Mouse (Mus musculus): ENCODE data around the gene Xylt2. TPM values are rescaled to one million over a fixed set of nuclear protein-coding genes. Genes with fewer than 3 reads are reported as not detected.
"Not testable (repeated sequence)": the region's sequence is repeated elsewhere in the genome, so short reads cannot be mapped to it uniquely, and the experiment has no call there.

Xylt2 gene
- polyA plus RNA-seq, 1 experiment from 2014 or later = 24.7 TPM

DNA sequence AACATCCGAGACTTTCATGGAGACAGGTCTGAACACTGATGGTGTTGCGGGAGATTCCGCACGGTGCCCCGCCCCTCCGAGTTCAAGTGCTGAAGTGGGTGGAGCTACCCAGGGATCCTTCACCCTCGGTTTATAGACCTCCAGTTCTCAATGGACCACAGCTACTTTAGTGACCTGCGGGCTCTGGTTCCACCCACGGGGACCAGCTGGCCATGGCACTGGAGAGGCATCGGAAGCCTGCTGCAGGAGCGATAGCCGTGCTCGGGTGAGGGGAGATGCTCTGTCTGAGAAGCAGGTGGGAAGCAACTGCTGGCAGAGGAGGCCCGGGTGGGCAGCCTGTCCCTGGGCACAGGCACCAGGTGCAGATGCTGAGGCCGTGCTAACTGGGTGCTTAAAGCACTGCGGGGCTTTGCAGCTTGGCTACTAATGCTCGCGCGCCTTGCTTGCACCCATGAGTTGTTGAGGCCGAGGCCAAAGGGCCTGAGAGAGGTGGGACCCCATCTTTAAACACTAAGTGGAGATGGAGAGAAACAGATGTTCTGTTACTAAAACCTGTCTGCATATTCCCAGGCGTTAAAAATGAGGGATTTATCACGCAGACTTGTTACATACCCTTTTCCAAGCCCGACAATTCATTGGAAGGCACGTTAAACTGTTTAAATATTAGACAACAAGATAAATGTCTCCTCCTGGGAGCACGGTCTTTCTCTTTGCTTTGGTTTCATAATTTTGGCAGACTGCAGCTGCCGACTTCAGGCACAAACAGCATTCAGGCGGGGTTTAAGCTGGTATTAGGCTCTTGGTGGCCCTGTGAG lies 24.3 kb upstream of the Xylt2 start:
- H3K4me1 ChIP-seq (replicated peaks) = peaks cover 10% of the 10 kb centered on the region
- 0 out of 2 replicates have a peak overlapping the region, but pooled peaks have one; percentile 50 for H3K27ac ChIP-seq
- H3K9me3 ChIP-seq = no peaks in the 10 kb centered on the region
- H3K36me3 ChIP-seq = no peaks in the 10 kb centered on the region
- peak; percentile 37 for ATAC-seq (ENCODE audit: insufficient number of reproducible peaks, insufficient read depth, low FRiP score, low TSS enrichment, low read depth)
- 47% methylated on average over 27 of the region's 27 CpGs for WGBS
- H3K9ac ChIP-seq (replicated peaks) = no peak overlapping the region
- peaks cover 4% of the 10 kb centered on the region; the same call in 1 of the 2 replicates for H3K27me3 ChIP-seq
- no peak overlapping the region for H3K4me3 ChIP-seq (replicated peaks)
- 0 out of 2 replicates have a peak overlapping the region, but pooled peaks have one; percentile 13 for H3K4me2 ChIP-seq

DNA sequence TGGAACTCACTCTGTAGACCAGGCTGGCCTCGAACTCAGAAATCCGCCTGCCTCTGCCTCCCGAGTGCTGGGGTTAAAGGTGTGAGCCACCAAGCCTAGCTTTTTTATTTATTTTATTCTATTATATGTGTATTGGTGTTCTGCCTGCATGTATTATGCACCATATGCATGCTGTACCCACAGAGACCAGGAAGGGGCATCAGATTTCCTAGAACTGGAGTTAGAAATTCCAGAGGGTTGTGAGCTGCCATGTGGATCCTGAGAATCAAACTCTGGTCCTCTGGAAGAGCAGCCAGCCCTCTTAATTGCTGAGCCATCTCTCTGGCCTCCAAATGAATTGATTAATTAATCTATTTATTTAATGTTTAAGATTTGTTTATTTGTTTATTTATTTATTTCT lies 22.1 kb upstream of the Xylt2 start:
- peaks cover 4% of the 10 kb centered on the region; the same call in 1 of the 2 replicates for H3K27me3 ChIP-seq
- H3K4me2 ChIP-seq = no peak overlapping the region
- H3K9me3 ChIP-seq = no peaks in the 10 kb centered on the region
- WGBS = 95% methylated on average over 3 of the region's 3 CpGs
- H3K36me3 ChIP-seq = no peaks in the 10 kb centered on the region
- H3K9ac ChIP-seq (replicated peaks) = no peak overlapping the region
- H3K4me3 ChIP-seq (replicated peaks) = no peak overlapping the region
- no peak overlapping the region for H3K27ac ChIP-seq
- ATAC-seq (ENCODE audit: insufficient number of reproducible peaks, insufficient read depth, low FRiP score, low TSS enrichment, low read depth) = no peak
- peaks cover 10% of the 10 kb centered on the region for H3K4me1 ChIP-seq (replicated peaks)

DNA sequence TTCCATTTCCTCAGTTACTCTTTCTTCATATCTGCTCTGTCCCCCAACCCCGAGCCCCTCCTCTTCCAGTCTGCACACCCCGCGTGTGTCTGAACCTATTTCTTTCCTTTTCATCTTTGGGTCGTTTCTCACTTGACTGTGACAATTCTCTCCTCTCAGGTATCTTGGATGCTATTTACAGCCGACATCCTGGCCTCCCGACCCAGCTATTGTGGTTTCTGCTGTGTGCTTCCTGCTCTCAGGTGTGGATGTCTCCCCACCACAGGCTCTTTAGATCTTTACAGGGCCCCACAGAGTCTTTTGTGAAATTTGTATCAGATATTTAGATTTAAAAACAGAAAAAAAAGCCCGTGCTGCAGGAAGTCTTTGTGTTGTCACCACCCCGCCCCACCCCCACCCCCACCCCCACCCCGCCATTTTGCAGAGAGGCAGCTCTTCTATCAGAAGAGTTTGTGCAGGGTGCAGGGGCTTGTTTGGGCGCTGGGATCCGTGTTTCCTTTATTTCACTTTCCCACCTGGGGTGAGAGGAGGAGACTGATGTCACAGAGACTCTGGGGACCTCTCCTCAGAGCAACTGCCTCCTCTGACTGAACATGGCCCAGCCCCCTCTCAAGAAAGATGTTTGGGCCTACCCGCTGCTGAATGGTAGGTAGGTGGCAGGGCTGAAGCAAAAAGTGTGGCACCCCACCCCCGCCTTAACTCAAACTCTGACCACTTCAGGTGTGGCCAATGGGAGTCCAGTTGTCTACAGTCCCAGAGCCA lies 20.6 kb upstream of the Xylt2 start:
- 49% methylated on average over 13 of the region's 13 CpGs for WGBS

DNA sequence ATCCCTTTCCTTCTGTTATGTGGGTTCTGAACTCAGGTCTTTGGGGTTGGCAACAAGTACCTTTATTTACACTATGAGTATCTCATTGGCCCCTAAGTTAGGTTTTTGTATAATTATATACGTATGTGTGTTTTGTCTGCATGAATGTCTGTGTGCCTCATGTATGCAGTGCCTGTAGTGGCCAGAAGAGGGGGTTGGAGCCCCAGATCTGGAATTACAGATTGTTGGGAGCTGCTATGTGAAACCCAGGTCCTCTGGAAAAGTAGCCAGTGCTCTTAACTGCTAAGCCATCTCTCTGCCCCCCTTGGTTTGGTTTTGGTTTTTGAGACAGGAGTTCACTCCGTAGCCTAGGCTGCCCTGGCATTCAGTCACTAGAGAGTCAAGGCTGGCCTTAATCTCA lies 19.8 kb upstream of the Xylt2 start:
- Histone ChIP-seq H3K9me3 (no peaks in the 10 kb centered on the region), H3K4me1 (replicated peaks) (peaks cover 9% of the 10 kb centered on the region), H3K36me3 (no peaks in the 10 kb centered on the region), H3K4me3 (replicated peaks) (no peak overlapping the region), H3K27me3 (peaks cover 7% of the 10 kb centered on the region; the same call in 1 of the 2 replicates), H3K9ac (replicated peaks) (no peak overlapping the region), H3K4me2 (no peak overlapping the region), H3K27ac (no peak overlapping the region)
- ATAC-seq (ENCODE audit: insufficient number of reproducible peaks, insufficient read depth, low FRiP score, low TSS enrichment, low read depth) = no peak
- 93% methylated on average over 2 of the region's 2 CpGs for WGBS

More for the DNA sequence above, 20.6 kb upstream of the Xylt2 start:
- no peaks in the 10 kb centered on the region for H3K36me3 ChIP-seq
- ATAC-seq (ENCODE audit: insufficient number of reproducible peaks, insufficient read depth, low FRiP score, low TSS enrichment, low read depth) = no peak
- H3K9ac ChIP-seq (replicated peaks) = no peak overlapping the region
- no peak overlapping the region for H3K4me2 ChIP-seq
- peaks cover 10% of the 10 kb centered on the region for H3K4me1 ChIP-seq (replicated peaks)
- H3K27me3 ChIP-seq = peaks cover 7% of the 10 kb centered on the region; the same call in 1 of the 2 replicates
- no peak overlapping the region for H3K27ac ChIP-seq
- no peaks in the 10 kb centered on the region for H3K9me3 ChIP-seq
- H3K4me3 ChIP-seq (replicated peaks) = no peak overlapping the region

DNA sequence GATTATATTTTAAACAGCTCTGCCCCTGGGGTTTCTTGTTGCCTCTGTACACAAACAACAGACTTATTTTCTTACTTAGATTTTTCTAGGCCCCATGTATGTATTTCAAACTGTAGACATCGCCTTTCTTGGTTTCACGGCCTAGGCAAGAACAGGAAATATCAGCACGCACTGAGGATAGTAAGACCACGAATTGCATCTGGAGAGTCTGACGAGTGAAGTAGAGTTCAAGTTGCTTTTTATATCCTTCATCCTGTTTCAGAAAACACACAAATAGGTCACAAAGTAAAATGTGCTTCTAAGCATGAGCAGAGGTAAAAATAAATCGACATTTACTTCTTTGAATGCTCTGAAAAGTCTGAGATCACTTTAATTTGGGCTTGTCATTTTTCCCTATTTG lies 18.2 kb upstream of the Xylt2 start:
- ATAC-seq (ENCODE audit: insufficient number of reproducible peaks, insufficient read depth, low FRiP score, low TSS enrichment, low read depth) = no peak
- H3K9me3 ChIP-seq = no peaks in the 10 kb centered on the region
- no peak overlapping the region for H3K4me3 ChIP-seq (replicated peaks)
- H3K4me1 ChIP-seq (replicated peaks) = no peaks in the 10 kb centered on the region; the same call in 1 of the 2 replicates
- H3K4me2 ChIP-seq = no peak overlapping the region
- H3K27ac ChIP-seq = no peak overlapping the region
- H3K27me3 ChIP-seq = 0 out of 2 replicates have a peak, but pooled peaks cover 3% of the 10 kb centered on the region
- WGBS = 76% methylated on average over 6 of the region's 6 CpGs
- no peak overlapping the region for H3K9ac ChIP-seq (replicated peaks)
- H3K36me3 ChIP-seq = no peaks in the 10 kb centered on the region

DNA sequence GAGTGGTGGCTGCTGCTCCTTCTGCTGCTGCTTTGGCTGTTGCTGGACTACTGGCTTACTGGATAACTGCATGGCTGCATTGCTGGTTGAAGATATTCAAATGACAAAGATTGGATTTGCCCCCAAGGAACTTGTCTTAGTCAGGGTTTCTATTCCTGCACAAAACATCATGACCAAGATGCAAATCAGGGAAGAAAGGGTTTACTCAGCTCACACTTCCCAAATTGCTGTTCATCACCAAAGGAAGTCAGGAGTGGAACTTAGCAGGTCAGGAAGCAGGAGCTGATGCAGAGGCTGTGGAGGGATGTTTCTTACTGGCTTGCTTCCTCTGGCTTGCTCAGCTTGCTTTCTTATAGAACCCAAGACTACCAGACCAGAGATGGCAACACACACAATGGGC lies 15.2 kb upstream of the Xylt2 start:
- H3K9ac ChIP-seq (replicated peaks); H3K4me3 ChIP-seq (replicated peaks); H3K27ac ChIP-seq; H3K27me3 ChIP-seq; ATAC-seq (ENCODE audit: insufficient number of reproducible peaks, insufficient read depth, low FRiP score, low TSS enrichment, low read depth); H3K9me3 ChIP-seq; H3K4me1 ChIP-seq (replicated peaks); H3K4me2 ChIP-seq; H3K36me3 ChIP-seq: not testable (repeated sequence)

DNA sequence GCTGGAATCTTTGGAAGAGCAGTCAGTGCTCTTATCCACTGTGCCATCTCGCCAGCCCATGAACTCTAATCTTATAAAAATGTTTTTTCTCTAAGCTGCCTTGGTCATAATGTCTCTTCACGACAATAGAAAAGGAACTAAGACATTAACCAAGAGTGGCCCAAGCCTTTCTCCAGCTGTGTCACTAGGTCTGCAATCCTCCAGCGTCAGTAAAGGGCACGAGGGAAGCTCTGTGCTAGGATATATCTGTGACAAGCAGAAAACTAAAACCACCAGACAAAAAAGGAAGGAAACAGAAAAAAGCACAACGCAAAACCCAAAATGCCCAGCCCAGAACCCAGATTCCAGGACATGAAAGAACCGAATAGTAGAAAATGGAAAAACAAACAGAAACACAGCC lies 9.9 kb upstream of the Xylt2 start:
- Histone ChIP-seq H3K9me3 (no peaks in the 10 kb centered on the region), H3K9ac (replicated peaks) (no peak overlapping the region), H3K27me3 (no peaks in the 10 kb centered on the region), H3K4me2 (no peak overlapping the region), H3K4me3 (replicated peaks) (no peak overlapping the region), H3K27ac (no peak overlapping the region), H3K4me1 (replicated peaks) (no peaks in the 10 kb centered on the region), H3K36me3 (no peaks in the 10 kb centered on the region)
- ATAC-seq (ENCODE audit: insufficient number of reproducible peaks, insufficient read depth, low FRiP score, low TSS enrichment, low read depth) = no peak
- 80% methylated on average over 6 of the region's 6 CpGs for WGBS

DNA sequence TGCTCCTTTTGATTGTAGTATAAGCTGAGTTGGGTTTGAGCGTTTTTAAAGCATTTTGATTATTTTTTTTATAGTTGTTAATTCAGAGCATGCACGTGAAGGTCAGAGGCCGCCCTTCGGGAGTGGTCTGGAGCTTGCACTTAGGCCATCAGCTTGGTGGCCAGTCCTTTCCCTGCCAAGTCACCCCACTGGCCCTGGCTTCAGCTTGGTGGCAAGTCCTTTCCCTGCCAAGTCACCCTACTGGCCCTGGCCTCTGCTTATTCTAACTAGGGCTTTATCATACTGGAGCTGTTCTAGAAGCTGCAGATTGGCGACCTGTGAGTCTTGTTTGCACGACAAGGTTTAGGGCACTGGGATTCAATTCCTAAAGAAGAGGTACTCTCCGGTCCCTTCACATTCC lies 5.1 kb upstream of the Xylt2 start:
- Histone ChIP-seq H3K27ac (no peak overlapping the region), H3K4me2 (no peak overlapping the region), H3K36me3 (no peaks in the 10 kb centered on the region), H3K9ac (replicated peaks) (no peak overlapping the region), H3K27me3 (no peaks in the 10 kb centered on the region), H3K9me3 (no peaks in the 10 kb centered on the region), H3K4me3 (replicated peaks) (no peak overlapping the region), H3K4me1 (replicated peaks) (peaks cover 9% of the 10 kb centered on the region)
- ATAC-seq (ENCODE audit: insufficient number of reproducible peaks, insufficient read depth, low FRiP score, low TSS enrichment, low read depth) = no peak
- 80% methylated on average over 7 of the region's 7 CpGs for WGBS

DNA sequence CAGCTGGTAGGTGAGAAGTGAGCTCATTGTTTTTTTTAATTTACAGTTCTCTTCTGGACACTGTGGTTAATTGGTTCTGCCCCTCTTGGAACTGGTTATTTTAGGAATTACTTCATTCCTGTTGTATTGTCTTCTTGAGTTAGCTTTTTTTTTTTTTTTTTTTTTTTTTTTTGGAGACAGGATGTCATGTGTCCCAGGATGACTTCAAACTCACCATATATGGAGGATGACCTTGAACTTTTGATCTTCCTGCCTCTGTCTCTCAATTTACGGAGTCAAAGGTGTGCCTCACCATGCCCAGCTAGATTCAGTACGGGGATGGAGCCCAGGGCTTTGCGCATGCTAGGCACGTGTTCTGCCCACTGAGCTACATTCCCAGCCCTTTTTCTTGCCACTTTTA lies 4.3 kb upstream of the Xylt2 start:
- no peak overlapping the region for H3K4me2 ChIP-seq
- no peaks in the 10 kb centered on the region for H3K27me3 ChIP-seq
- peaks cover 9% of the 10 kb centered on the region for H3K4me1 ChIP-seq (replicated peaks)
- H3K36me3 ChIP-seq = no peaks in the 10 kb centered on the region
- no peaks in the 10 kb centered on the region for H3K9me3 ChIP-seq
- WGBS = 88% methylated on average over 4 of the region's 4 CpGs
- H3K9ac ChIP-seq (replicated peaks) = no peak overlapping the region
- ATAC-seq (ENCODE audit: insufficient number of reproducible peaks, insufficient read depth, low FRiP score, low TSS enrichment, low read depth) = no peak
- H3K27ac ChIP-seq = no peak overlapping the region
- no peak overlapping the region for H3K4me3 ChIP-seq (replicated peaks)

DNA sequence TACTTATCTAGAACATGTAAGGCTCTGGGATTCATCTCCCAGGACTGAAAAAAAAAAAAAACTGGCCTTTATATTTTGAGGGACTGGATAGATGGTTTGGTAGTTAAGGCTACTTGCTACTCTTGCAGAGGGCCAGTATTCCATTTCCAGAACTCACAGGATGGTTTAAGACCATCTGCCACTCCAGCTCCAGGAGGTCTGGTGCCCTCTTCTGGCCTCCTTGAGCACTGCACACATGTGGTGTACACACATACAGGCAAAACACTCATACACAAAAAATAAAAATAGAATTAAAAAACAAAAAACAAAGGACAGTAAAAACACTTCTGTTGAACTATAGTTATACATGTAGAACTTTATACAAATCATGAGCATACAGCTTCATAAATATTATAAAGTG lies 3.3 kb upstream of the Xylt2 start:
- peaks cover 18% of the 10 kb centered on the region for H3K4me1 ChIP-seq (replicated peaks)
- no peak for ATAC-seq (ENCODE audit: insufficient number of reproducible peaks, insufficient read depth, low FRiP score, low TSS enrichment, low read depth)
- no peak overlapping the region for H3K4me3 ChIP-seq (replicated peaks)
- H3K27ac ChIP-seq = no peak overlapping the region
- no peaks in the 10 kb centered on the region for H3K9me3 ChIP-seq
- no peak overlapping the region for H3K4me2 ChIP-seq
- H3K27me3 ChIP-seq = no peaks in the 10 kb centered on the region
- H3K36me3 ChIP-seq = no peaks in the 10 kb centered on the region
- H3K9ac ChIP-seq (replicated peaks) = no peak overlapping the region

DNA sequence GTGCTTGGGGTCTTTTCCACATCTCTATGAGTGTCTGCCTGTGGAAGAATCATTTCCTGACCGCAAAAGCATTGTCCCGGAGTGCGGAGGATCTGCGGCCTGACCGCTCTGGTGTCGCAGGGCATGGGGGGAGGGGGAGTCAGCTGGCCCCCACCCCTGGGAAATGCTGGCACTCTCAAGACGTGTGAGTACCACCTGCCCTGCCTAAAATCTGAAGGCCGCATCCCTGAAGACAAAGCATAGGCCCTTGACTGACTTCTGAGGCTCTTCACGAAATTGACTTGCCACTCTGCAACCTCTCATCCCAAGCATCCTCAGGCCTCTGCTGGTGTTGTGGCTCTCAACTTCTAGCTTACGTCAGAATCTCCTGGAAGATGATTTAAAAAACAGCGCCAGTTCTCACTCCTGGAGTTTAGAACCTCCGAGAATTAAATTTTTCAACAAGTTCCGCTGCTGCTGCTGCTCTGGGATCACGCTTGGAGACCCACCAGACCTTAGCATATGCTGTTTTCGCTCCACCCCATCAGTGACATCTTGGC lies 361 bp upstream of the Xylt2 start:
- H3K36me3 ChIP-seq = peaks cover 6% of the 10 kb centered on the region; the same call in 1 of the 2 replicates
- peak overlapping the region; percentile 94; the same call in 1 of the 2 replicates for H3K27ac ChIP-seq
- peak overlapping the region; percentile 94; the same call in 1 of the 2 replicates for H3K9ac ChIP-seq (replicated peaks)
- H3K4me1 ChIP-seq (replicated peaks) = peaks cover 25% of the 10 kb centered on the region
- H3K9me3 ChIP-seq = no peaks in the 10 kb centered on the region
- no peaks in the 10 kb centered on the region for H3K27me3 ChIP-seq
- WGBS = 26% methylated on average over 15 of the region's 15 CpGs
- peak overlapping the region; percentile 81 for H3K4me2 ChIP-seq
- peak overlapping the region; percentile 94 for H3K4me3 ChIP-seq (replicated peaks)
- 0 out of 2 replicates have a peak, but pooled peaks have one; percentile 12 for ATAC-seq (ENCODE audit: insufficient number of reproducible peaks, insufficient read depth, low FRiP score, low TSS enrichment, low read depth)
